Mouse (Mus musculus) liver, adult 2 months (tissue): ENCODE results near the gene Hcfc2. TPM values are rescaled to one million over a fixed set of nuclear protein-coding genes. Genes with fewer than 3 reads are reported as not detected.

Experiments
- DNase-seq: peaks from one replicate; pipeline ENCODE4 v3.0.0-alpha.2; 2011; ENCODE audit warnings: low read depth, low spot score; ENCODE audit errors: extremely low read depth
- H3K27ac ChIP-seq: fragments of 200-500 bp; replicated peaks from 2 replicates; pipeline ENCODE4 v1.5.1; 2012; ENCODE audit warnings: low read depth, mild to moderate bottlenecking, control low read depth, inconsistent platforms, low read length; ENCODE audit not compliant: insufficient read depth
- H3K27me3 ChIP-seq: fragments of 200-500 bp; 2 replicates; pipeline ENCODE4 v1.6.1; 2012; ENCODE audit warnings: mild to moderate bottlenecking, moderate library complexity, low read length, inconsistent platforms; ENCODE audit not compliant: control insufficient read depth, insufficient read depth
- H3K36me3 ChIP-seq: fragments of 200-500 bp; 2 replicates; pipeline ENCODE4 v1.6.1; 2012; ENCODE audit warnings: low read length, inconsistent platforms; ENCODE audit not compliant: control insufficient read depth, insufficient read depth
- H3K4me1 ChIP-seq: fragments of 200-500 bp; 2 replicates; pipeline ENCODE4 v1.6.1; 2011; ENCODE audit warnings: low read length; ENCODE audit not compliant: control insufficient read depth, insufficient read depth
- H3K4me3 ChIP-seq: fragments of 200-500 bp; 2 replicates; pipeline ENCODE4 v1.5.1; 2011; ENCODE audit warnings: low read depth, mild to moderate bottlenecking, control low read depth, low read length, moderate library complexity; ENCODE audit not compliant: insufficient read depth
- H3K79me2 ChIP-seq: fragments of 200-500 bp; 2 replicates; pipeline ENCODE4 v1.6.1; 2012; ENCODE audit warnings: inconsistent platforms, mild to moderate bottlenecking, low read length, moderate library complexity; ENCODE audit not compliant: control insufficient read depth, insufficient read depth
- H3K9ac ChIP-seq: fragments of 200-500 bp; 2 replicates; pipeline ENCODE4 v1.6.1; 2012; ENCODE audit warnings: low read depth, mild to moderate bottlenecking, control low read depth, inconsistent platforms, low read length
- CTCF ChIP-seq: fragments of 200-500 bp; IDR thresholded peaks from 2 replicates; pipeline ENCODE4 v1.5.1; 2011; ENCODE audit warnings: low read depth, low read length, control low read depth
- POLR2A ChIP-seq: fragments of 200-500 bp; IDR thresholded peaks from 2 replicates; pipeline ENCODE4 v1.6.1; 2011; ENCODE audit warnings: low read length, control low read depth; ENCODE audit not compliant: insufficient read depth; ENCODE audit errors: extremely low read depth
- WGBS: fragments of 180-500 bp; shearing (Covaris S2); methylation state at CpG from one replicate; pipeline ENCODE4 v1.1.7; 2018; 5-methylcytosine and 5-hydroxymethylcytosine counted together
- polyA plus RNA-seq: library from polyadenylated mRNA; depleted of rRNA; stranded (reverse); fragments of >200 nt; gene quantifications from 2 replicates; pipeline ENCODE4 v1.2.3, GENCODE M21; 2012; rRNA removed
- total RNA-seq: library from RNA; depleted of rRNA; stranded (reverse); fragments of >200 nt; gene quantifications from 2 replicates; pipeline ENCODE4 v1.2.3, GENCODE M21; 2014; rRNA removed

The Hcfc2 gene
- total and polyA plus RNA-seq, 2 experiments = 5.6 to 10.0 TPM

DNA sequence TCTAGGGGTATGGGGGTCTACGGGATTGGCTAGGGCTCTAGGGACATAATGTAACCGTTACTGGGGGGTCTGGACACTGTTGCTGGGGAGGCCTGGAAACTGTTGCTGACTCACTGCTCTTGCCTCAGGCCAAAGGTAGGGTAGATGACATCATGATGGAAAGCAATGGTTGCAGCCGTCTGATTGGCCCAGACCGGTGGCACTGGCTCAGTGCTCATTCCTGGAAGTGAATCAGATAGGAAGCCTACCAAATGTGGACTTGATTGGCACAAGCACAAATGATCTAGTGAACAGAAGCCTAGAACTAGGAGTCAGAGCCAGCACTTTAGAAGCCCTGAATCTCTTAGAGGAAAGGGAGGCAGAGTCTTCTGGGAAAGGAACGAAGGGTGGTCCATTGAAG is 94.5 kb downstream of the Hcfc2 start:
- peak; percentile 96 for DNase-seq
- no peak for TF ChIP-seq POLR2A
- TF ChIP-seq CTCF = no peak
- WGBS = 36% methylated on average over 5 of the region's 5 CpGs
- Histone ChIP-seq H3K27me3 (no peaks in the 10 kb centered on the region), H3K4me3 (no peak overlapping the region), H3K36me3 (no peaks in the 10 kb centered on the region), H3K27ac (peak overlapping the region; percentile 83), H3K79me2 (no peaks in the 10 kb centered on the region), H3K4me1 (peaks cover 18% of the 10 kb centered on the region), H3K9ac (no peak overlapping the region)

DNA sequence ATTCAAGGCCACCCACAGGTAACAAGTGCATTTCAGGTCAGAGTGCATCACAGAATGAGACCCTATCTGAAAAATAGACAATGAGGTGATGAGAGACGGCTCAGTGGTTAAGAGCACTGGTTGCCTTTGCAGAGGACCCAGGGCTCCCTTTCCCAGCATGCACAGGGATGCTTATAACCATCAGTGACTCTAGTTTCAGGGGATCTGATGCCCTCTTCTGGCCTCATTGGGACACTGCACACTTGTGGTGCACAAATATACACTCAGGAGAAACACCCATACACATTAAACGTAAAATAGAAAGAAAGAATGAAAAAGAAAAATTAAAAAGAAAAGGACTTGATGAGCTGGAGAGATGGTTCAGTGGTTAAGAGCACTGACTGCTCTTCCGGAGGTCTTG is 95.8 kb downstream of the Hcfc2 start:
- no peak overlapping the region for H3K9ac ChIP-seq
- H3K27me3 ChIP-seq = no peaks in the 10 kb centered on the region
- H3K36me3 ChIP-seq = no peaks in the 10 kb centered on the region
- no peak overlapping the region for H3K4me3 ChIP-seq
- peak overlapping the region; percentile 25; the same call in 1 of the 2 replicates for H3K27ac ChIP-seq
- no peak for TF ChIP-seq CTCF
- TF ChIP-seq POLR2A = no peak
- no peaks in the 10 kb centered on the region for H3K79me2 ChIP-seq
- DNase-seq = no peak
- peaks cover 21% of the 10 kb centered on the region for H3K4me1 ChIP-seq
- WGBS = 96% methylated on average over 3 of the region's 3 CpGs

Other genes starting within 250 kb of the Hcfc2 start
- not detected in 2 replicates for gene Gm1553, start 203.5 kb upstream of the Hcfc2 start, total RNA-seq
- gene Gm1553, start 203.5 kb upstream of the Hcfc2 start, polyA plus RNA-seq = not detected in 2 replicates
- 18.1 and 24.3 TPM in 2 replicates for gene 1190007I07Rik, start 72.9 kb upstream of the Hcfc2 start, total RNA-seq
- 42.0 and 48.5 TPM in 2 replicates for gene 1190007I07Rik, start 72.9 kb upstream of the Hcfc2 start, polyA plus RNA-seq
- 10.7 and 12.4 TPM in 2 replicates for gene Tdg, start 66.3 kb upstream of the Hcfc2 start, total RNA-seq
- gene Tdg, start 66.3 kb upstream of the Hcfc2 start, polyA plus RNA-seq = 8.8 and 9.7 TPM in 2 replicates
- gene Glt8d2, start 5.5 kb upstream of the Hcfc2 start, total RNA-seq = 0.18 and 0.34 TPM in 2 replicates
- gene Glt8d2, start 5.5 kb upstream of the Hcfc2 start, polyA plus RNA-seq = not detected in 2 replicates
- 30.8 and 34.8 TPM in 2 replicates for gene Nfyb, start 68.0 kb downstream of the Hcfc2 start, total RNA-seq
- gene Nfyb, start 68.0 kb downstream of the Hcfc2 start, polyA plus RNA-seq = 29.0 and 30.2 TPM in 2 replicates
- 71.2 and 83.2 TPM in 2 replicates for gene Txnrd1, start 137.8 kb downstream of the Hcfc2 start, total RNA-seq
- 50.4 and 51.9 TPM in 2 replicates for gene Txnrd1, start 137.8 kb downstream of the Hcfc2 start, polyA plus RNA-seq
- gene Eid3, start 170.5 kb downstream of the Hcfc2 start, total RNA-seq = 2.1 and 2.3 TPM in 2 replicates
- 0.26 and 0.50 TPM in 2 replicates for gene Eid3, start 170.5 kb downstream of the Hcfc2 start, polyA plus RNA-seq